Mouse (Mus musculus): ENCODE data around the gene Qpctl. TPM values are rescaled to one million over a fixed set of nuclear protein-coding genes. Genes with fewer than 3 reads are reported as not detected.
A peak's percentile ranks its signal among the peaks of the same experiment; 100 is the strongest.
"Not testable (repeated sequence)": the region's sequence is repeated elsewhere in the genome, so short reads cannot be mapped to it uniquely, and the experiment has no call there.

Qpctl gene
- polyA plus RNA-seq, 1 experiment from 2014 or later = 4.1 TPM

DNA sequence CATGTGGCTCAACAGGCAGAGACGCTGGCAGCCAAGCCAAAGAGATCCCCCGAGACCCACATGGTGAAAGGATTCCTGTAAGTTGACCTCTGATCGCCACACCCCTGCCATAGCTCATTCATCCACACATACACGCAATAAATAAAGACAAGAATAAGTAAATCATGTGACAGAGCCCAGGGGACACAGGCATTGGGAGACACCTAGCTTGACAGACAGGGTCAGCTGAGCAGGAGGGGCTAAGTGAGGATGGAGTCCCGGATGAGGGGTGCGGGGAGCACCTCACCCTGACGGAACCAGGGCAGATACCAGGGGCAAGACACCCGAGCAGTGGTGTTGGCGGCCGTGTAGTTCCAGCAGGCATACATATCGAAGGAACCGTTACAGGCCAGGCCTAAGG is 14.7 kb upstream of the Qpctl start:
- ATAC-seq (ENCODE audit: insufficient read depth) = no peak
- Histone ChIP-seq H3K4me2 (peak overlapping the region; percentile 48; the same call in 1 of the 2 replicates), H3K4me1 (replicated peaks) (peaks cover 42% of the 10 kb centered on the region), H3K9ac (no peak overlapping the region), H3K4me3 (replicated peaks) (no peak overlapping the region), H3K36me3 (replicated peaks) (no peaks in the 10 kb centered on the region), H3K27me3 (peaks cover 93% of the 10 kb centered on the region), H3K27ac (replicated peaks) (no peak overlapping the region), H3K9me3 (replicated peaks) (no peaks in the 10 kb centered on the region)
- 24% methylated on average over 12 of the region's 12 CpGs for WGBS (ENCODE audit: insufficient replicate concordance)

DNA sequence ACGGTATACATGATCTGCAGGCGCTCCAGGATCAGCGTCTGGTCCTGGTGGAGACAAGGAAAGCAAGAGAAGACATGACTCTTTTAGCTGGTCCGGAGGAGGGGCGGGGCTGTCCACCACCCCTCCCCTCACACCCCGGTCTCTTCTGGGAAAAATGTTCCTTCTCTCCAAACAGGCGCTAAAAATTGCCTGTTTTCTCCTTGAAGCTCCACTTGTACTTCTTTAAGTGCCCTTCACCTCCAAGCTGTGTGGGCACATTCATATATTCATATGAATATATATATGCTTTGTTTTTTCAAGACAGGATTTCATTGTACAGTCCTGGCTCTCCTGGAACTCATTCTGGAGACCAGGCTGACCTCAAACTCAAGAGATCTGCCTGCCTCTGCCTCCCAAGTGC is 13.8 kb upstream of the Qpctl start:
- no peak overlapping the region for H3K4me3 ChIP-seq (replicated peaks)
- no peaks in the 10 kb centered on the region for H3K36me3 ChIP-seq (replicated peaks)
- H3K4me2 ChIP-seq = no peak overlapping the region
- no peak overlapping the region for H3K27ac ChIP-seq (replicated peaks)
- ATAC-seq (ENCODE audit: insufficient read depth) = no peak
- peaks cover 44% of the 10 kb centered on the region for H3K4me1 ChIP-seq (replicated peaks)
- peaks cover 90% of the 10 kb centered on the region for H3K27me3 ChIP-seq
- no peaks in the 10 kb centered on the region for H3K9me3 ChIP-seq (replicated peaks)
- 66% methylated on average over 7 of the region's 7 CpGs for WGBS (ENCODE audit: insufficient replicate concordance)
- H3K9ac ChIP-seq = no peak overlapping the region

DNA sequence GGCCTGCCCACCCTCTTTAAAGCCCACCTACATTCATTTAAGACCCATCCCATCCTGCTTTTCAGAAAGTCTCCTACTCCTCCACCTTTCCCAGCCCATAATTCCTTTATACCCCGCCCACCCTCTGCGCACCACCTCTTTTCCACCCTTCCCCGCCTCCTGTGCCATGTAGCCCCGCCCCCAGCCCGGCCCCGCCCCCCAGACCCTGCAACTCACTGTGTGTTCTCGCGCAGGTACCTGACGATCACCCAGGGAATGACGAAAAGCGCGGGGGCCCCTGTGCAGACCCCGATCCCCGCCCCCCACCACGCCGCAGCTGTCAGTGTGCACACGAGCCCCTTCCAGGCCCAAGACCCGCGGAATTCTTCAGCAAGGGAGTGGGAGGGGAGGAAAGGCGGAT is 11.0 kb upstream of the Qpctl start:
- Histone ChIP-seq H3K4me1 (replicated peaks) (peaks cover 48% of the 10 kb centered on the region), H3K27me3 (peaks cover 70% of the 10 kb centered on the region), H3K4me2 (peak overlapping the region; percentile 73), H3K4me3 (replicated peaks) (peak overlapping the region; percentile 47), H3K9me3 (replicated peaks) (no peaks in the 10 kb centered on the region), H3K27ac (replicated peaks) (no peak overlapping the region), H3K36me3 (replicated peaks) (no peaks in the 10 kb centered on the region), H3K9ac (peak overlapping the region; percentile 30; the same call in 1 of the 2 replicates)
- WGBS (ENCODE audit: insufficient replicate concordance) = 1% methylated on average over 20 of the region's 20 CpGs
- ATAC-seq (ENCODE audit: insufficient read depth) = 0 out of 2 replicates have a peak, but pooled peaks have one; percentile 35

GRCm38 (mm10) chr7:19159411-19159810 is 10.3 kb upstream of the Qpctl start:
- Histone ChIP-seq H3K9me3 (replicated peaks) (no peaks in the 10 kb centered on the region), H3K4me1 (replicated peaks) (peaks cover 41% of the 10 kb centered on the region), H3K4me2 (peak overlapping the region; percentile 73; the same call in 1 of the 2 replicates), H3K9ac (no peak overlapping the region), H3K4me3 (replicated peaks) (no peak overlapping the region), H3K36me3 (replicated peaks) (no peaks in the 10 kb centered on the region), H3K27me3 (peaks cover 63% of the 10 kb centered on the region), H3K27ac (replicated peaks) (no peak overlapping the region)
- ATAC-seq (ENCODE audit: insufficient read depth) = no peak
- WGBS (ENCODE audit: insufficient replicate concordance) = 13% methylated on average over 18 of the region's 18 CpGs

- H3K9me3 ChIP-seq (replicated peaks) = no peaks in the 10 kb centered on the region
- no peak overlapping the region for H3K4me2 ChIP-seq
- H3K36me3 ChIP-seq (replicated peaks) = peaks cover 5% of the 10 kb centered on the region
- H3K4me1 ChIP-seq (replicated peaks) = peaks cover 34% of the 10 kb centered on the region
- no peak overlapping the region for H3K9ac ChIP-seq
- H3K27me3 ChIP-seq = peaks cover 55% of the 10 kb centered on the region
- WGBS (ENCODE audit: insufficient replicate concordance) = 63% methylated on average over 11 of the region's 11 CpGs
- H3K4me3 ChIP-seq (replicated peaks) = no peak overlapping the region
- no peak for ATAC-seq (ENCODE audit: insufficient read depth)
- no peak overlapping the region for H3K27ac ChIP-seq (replicated peaks)
Measured at GRCm38 (mm10) chr7:19158601-19159000, 9.5 kb upstream of the Qpctl start.

GRCm38 (mm10) chr7:19157160-19157800 is 8.2 kb upstream of the Qpctl start:
- H3K9me3 ChIP-seq (replicated peaks) = no peaks in the 10 kb centered on the region
- peaks cover 42% of the 10 kb centered on the region for H3K27me3 ChIP-seq
- ATAC-seq (ENCODE audit: insufficient read depth) = peak; percentile 58
- peak overlapping the region; percentile 44 for H3K4me2 ChIP-seq
- H3K9ac ChIP-seq = peak overlapping the region; percentile 30; the same call in 1 of the 2 replicates
- no peak overlapping the region for H3K27ac ChIP-seq (replicated peaks)
- whole genome bisulfite sequencing (ENCODE audit: insufficient replicate concordance) = 5% methylated on average over 30 of the region's 30 CpGs
- no peak overlapping the region for H3K4me3 ChIP-seq (replicated peaks)
- H3K36me3 ChIP-seq (replicated peaks) = peaks cover 17% of the 10 kb centered on the region
- H3K4me1 ChIP-seq (replicated peaks) = peaks cover 34% of the 10 kb centered on the region

GRCm38 (mm10) chr7:19155825-19156475 is 6.9 kb upstream of the Qpctl start:
- H3K9ac ChIP-seq = no peak overlapping the region
- no peaks in the 10 kb centered on the region for H3K9me3 ChIP-seq (replicated peaks)
- no peak for ATAC-seq (ENCODE audit: insufficient read depth)
- H3K27ac ChIP-seq (replicated peaks) = no peak overlapping the region
- H3K4me2 ChIP-seq = no peak overlapping the region
- peaks cover 32% of the 10 kb centered on the region for H3K27me3 ChIP-seq
- WGBS (ENCODE audit: insufficient replicate concordance) = 57% methylated on average over 13 of the region's 13 CpGs
- no peak overlapping the region for H3K4me3 ChIP-seq (replicated peaks)
- H3K36me3 ChIP-seq (replicated peaks) = peaks cover 28% of the 10 kb centered on the region
- H3K4me1 ChIP-seq (replicated peaks) = peaks cover 36% of the 10 kb centered on the region

DNA sequence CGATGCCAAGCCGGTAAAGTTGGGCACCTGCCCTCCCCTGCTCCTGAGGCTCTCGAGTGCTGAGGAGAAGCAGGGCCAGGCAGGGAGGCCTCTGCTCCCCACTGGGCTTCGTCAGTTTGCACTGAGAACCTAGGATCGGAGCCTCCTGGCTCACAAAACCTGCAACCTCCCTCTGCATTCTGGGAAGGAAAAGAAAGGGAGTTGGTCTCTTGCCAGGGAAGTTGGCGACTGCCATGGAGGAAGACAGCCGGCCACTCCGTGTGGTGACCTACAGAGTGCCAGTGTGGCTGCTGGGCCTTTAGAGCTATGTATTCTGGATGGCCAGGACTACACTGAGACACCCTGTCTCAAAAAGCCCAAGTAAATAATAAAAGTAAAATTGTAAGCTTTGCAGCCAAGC is 5.7 kb upstream of the Qpctl start:
- Histone ChIP-seq H3K27ac (replicated peaks) (no peak overlapping the region), H3K4me2 (no peak overlapping the region), H3K27me3 (peaks cover 21% of the 10 kb centered on the region), H3K9ac (no peak overlapping the region), H3K4me3 (replicated peaks) (no peak overlapping the region), H3K36me3 (replicated peaks) (peaks cover 28% of the 10 kb centered on the region), H3K9me3 (replicated peaks) (no peaks in the 10 kb centered on the region), H3K4me1 (replicated peaks) (peaks cover 36% of the 10 kb centered on the region)
- WGBS (ENCODE audit: insufficient replicate concordance) = 79% methylated on average over 8 of the region's 8 CpGs
- no peak for ATAC-seq (ENCODE audit: insufficient read depth)

- peaks cover 35% of the 10 kb centered on the region for H3K4me1 ChIP-seq (replicated peaks)
- peak overlapping the region; percentile 97 for H3K4me2 ChIP-seq
- not testable (repeated sequence) for H3K9ac ChIP-seq; H3K27ac ChIP-seq (replicated peaks); H3K27me3 ChIP-seq; H3K4me3 ChIP-seq (replicated peaks); ATAC-seq (ENCODE audit: insufficient read depth); H3K9me3 ChIP-seq (replicated peaks)
- 81% methylated on average over 10 of the region's 10 CpGs for WGBS (ENCODE audit: insufficient replicate concordance)
- H3K36me3 ChIP-seq (replicated peaks) = peaks cover 28% of the 10 kb centered on the region
Measured at GRCm38 (mm10) chr7:19151121-19151520, 2.0 kb upstream of the Qpctl start.

- peak within 1 kb of the TSS; percentile 87 for H3K27ac ChIP-seq (replicated peaks)
- peaks cover 30% of the 10 kb centered on the region for H3K4me1 ChIP-seq (replicated peaks)
- peak within 1 kb of the TSS; percentile 64 for H3K4me3 ChIP-seq (replicated peaks)
- no peaks in the 10 kb centered on the region for H3K9me3 ChIP-seq (replicated peaks)
- H3K9ac ChIP-seq = peak within 1 kb of the TSS; percentile 76
- peaks cover 28% of the 10 kb centered on the region for H3K36me3 ChIP-seq (replicated peaks)
- peak within 1 kb of the TSS; percentile 97 for H3K4me2 ChIP-seq
- under 1% methylated on average over 24 of the region's 24 CpGs for WGBS (ENCODE audit: insufficient replicate concordance)
- H3K27me3 ChIP-seq = 0 out of 2 replicates have a peak, but pooled peaks cover 9% of the 10 kb centered on the region
- ATAC-seq (ENCODE audit: insufficient read depth) = peak; percentile 86
Measured at GRCm38 (mm10) chr7:19149626-19150025, 535 bp upstream of the Qpctl start, which contains the start of gene Snrpd2. Gene Snrpd2, plus strand, starts transcription at chr7:19149722.

DNA sequence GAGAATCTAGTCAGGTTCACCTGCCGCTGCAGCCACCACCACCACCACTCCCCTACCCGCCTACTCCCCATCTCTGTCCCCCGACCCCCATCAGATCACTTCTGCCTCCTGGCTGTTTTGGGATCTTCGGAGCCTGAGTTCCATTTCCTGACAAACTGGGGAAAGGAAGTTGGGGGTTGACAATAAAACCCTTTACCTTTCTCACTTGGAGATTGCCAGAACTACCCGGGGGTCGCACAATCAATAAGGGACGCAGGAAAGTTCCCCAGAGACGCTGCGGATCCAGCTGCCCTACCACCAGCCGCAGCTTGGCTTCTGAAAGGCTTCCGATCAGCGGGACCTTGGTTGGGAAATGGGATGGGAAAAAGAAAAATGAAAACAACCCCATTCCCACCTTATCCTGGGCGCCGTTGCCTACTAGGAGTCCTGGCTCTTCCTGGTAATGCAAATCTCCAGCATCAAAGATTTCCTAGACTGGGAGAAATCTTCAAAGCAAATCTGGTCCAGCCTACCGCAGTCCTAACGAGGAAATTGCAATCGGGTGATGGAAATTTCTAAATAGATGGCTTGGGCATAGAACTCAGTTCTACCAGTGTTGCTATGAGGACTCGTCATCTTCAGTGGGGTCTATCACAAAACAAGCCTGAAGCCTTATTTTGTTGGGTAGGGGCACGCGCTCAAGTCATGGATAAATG is 764 bp downstream of the Qpctl start:
- H3K4me3 ChIP-seq (replicated peaks) = peak overlapping the region; percentile 64
- H3K4me1 ChIP-seq (replicated peaks) = peaks cover 30% of the 10 kb centered on the region
- peak overlapping the region; percentile 71 for H3K9ac ChIP-seq
- H3K36me3 ChIP-seq (replicated peaks) = peaks cover 20% of the 10 kb centered on the region
- H3K4me2 ChIP-seq = peak overlapping the region; percentile 97
- no peak for ATAC-seq (ENCODE audit: insufficient read depth)
- WGBS (ENCODE audit: insufficient replicate concordance) = 6% methylated on average over 20 of the region's 20 CpGs
- H3K27me3 ChIP-seq = 0 out of 2 replicates have a peak, but pooled peaks cover 9% of the 10 kb centered on the region
- H3K9me3 ChIP-seq (replicated peaks) = no peaks in the 10 kb centered on the region
- H3K27ac ChIP-seq (replicated peaks) = peak overlapping the region; percentile 87
